Mouse (Mus musculus) thymus, postnatal 36 days (tissue): ENCODE results near the gene Itih3.

ENCODE experiments used
- DNase-seq, 2 experiments: peaks; one replicate each; pipeline ENCODE4 v3.0.0; 2022; ENCODE audit warnings: mixed read lengths in 2 of 2

Gene Itih3

DNA sequence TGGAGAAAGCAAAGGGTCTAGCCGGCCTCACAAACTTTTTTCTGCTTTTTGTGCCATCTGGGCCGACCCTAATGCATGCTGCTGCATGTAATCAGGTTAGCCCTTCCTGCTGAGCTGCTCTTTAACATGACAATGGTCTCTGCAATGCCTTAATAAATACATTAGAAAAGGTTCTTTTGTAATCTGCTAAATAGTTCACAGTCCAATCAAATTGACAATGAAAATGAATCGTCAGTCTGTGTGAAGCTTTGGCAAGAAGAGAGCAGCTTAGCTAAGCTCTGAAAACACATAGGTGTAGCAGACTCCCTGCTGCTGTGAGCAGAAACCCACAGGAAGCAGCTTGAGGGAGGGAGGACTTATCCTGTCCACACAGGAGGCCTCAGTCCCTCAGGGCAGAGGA lies 23.6 kb downstream of the Itih3 start:
- DNase-seq, result no peak

DNA sequence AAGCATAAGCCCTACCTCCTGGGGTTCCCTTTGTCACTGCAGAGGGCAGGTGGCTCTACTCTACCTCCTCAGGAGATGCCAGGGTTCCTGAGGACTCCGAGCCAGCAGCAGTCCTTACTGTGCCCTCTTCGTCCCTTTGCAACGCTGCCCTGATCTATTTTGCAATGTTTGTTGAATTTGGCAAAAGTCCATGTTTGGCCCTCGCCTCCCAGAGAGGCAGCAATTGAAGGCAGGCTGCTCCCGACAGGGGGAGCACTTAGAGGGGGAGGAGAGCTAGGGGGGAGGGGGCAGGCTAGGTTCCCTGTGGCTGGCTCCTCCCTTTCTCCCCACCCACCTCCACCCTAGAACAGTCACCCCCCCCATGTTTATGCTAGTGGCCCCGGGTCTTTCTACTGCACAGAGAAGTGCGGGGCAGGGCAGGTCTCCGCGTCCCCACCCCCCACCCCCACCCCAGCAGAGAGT lies 35.3 kb downstream of the Itih3 start:
- no peak for DNase-seq

DNA sequence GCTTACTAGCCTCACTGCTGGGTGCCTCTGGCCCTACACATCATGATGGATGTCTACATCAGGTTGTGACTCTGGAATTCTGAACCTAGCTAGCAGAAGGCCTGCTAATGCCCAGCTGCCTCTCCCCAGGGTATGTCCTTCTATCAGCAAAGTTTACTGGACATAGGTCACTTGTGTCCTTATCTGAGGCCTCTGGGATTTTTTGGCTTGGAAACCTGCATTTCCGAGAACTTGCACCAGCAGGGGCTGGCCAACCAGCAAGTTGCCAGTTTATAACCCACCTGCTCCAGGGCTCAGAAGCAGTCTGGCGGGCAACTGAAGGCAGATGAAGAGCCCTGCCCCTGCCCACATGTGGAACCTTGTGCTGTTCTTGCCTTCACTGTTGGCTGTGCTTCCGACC lies 37.4 kb downstream of the Itih3 start, which contains the start of gene Itih4:
Gene Itih4, plus strand, starts transcription at position 273 of the 400 bp plus-strand sequence.
- DNase-seq, result no peak

DNA sequence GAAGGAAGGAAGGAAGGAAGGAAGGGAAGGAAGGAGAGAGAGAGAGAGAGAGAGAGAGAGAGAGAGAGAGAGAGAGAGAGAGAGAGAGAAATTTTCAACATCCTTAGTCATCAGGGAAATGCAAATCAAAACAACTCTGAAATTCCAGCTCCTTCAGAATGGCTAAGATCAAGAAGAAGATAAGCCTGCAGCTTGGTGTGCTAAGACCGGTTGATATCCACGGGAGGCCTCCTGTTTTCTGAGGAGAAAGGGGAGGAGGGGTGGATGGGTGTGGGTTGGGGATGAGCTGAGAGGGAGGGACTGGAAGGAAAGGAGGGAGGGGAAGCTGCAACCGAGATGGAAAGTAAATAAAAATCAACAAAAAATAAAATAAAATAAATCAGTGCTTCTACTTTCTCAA lies 38.3 kb downstream of the Itih3 start:
- DNase-seq, result no peak

DNA sequence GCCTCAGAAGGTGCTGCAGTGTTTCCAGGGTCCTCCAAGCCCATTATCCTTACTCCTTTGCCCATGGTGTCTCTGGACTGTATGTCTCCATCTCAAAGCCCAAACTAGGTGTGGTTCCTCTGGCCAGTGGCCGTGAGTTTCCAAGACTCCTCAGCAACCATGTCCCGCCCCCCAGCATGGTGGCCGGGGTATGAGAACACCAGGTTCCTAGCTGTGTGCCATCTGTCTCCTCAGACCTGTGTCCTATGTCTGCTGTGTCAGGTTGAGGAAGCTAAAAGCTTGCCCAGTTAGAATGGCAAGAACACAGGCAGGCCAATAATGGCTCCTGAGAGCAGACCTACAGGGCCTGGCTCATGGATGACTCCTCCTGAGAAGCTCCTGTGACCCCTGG lies 41.8 kb downstream of the Itih3 start:
- DNase-seq, result no peak

DNA sequence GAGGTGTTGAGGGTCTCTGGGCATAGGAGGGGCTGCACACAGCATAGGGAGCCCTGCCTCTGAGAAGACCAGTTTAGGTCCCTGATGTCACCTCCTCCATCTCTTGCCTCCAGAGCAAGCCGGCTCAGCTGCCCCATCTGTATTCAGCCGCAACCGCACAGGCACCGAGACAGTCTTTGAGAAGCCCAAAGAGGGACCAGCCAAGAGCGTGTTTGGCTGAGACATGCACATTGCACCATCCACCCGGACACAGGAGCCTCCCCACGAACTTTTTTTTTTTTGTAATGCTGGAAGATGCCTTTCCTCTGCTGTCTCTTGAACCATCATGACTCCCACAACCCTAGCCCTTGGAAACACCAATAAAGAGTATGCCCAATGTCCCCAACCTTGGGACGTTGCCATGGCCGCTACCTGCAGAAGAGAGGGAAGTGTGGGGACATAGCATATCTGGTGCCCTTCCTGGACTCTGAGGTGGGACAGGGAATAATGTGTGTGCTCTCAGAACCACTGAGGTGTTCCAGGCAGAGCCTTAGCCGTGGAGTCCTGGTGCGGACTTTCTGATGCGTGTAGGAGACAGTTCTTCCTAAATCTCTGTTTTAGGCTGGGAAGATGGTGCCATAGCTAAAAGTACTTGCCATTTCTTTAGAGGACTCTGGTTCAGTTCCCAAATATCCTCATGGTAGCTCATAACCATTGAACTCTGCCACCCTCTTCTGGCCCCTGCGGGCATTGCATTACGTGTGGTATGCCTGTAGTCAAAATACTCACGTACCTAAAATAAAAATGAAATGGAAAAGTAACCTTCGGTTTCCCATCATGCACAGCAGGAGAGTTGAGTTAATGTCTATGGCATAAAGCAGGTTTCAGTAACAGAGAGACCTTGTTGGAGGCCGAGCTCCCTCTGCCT lies 42.5 kb downstream of the Itih3 start:
- peak; percentile 25 to 38 for DNase-seq

DNA sequence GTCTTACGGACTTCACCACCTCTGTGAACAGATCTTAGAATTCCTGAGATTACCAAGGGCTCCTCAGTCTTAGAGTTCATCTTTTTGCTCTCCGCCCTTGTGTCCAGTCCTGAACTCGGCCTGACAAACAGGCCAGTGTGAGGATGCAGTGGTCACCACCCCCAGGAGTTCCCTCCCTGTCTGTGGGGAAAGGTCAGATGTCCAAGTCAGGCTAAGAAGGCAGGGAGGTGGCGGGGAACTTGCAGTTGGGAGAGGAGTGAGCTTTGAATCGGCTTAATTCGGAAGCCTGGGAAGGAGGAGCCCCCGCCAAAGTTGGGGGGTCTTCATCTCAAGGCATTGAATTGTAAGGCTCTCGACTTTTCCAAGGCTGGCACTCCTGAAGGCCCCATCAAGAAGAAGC lies 43.3 kb downstream of the Itih3 start:
- no peak for DNase-seq

DNA sequence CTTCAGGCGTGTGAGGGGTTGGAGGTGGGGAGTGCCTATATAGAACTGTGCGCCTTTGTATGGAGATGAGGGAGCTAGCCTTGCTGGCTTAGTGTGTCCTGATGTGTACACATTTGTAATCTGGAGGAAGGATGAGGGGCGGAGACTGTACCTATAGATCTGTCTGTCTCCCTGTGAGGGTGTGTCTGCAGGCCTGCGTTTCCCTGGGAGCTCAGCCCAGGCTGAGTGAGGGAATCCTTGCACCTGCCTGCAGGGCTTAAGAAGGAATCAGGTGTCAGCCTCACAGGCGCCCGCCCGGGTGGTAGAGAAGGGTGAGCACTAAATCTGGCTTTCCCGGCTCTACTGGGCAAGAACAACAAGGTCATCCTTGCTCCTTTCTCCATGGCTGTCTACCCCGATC lies 43.8 kb downstream of the Itih3 start:
- DNase-seq, result no peak

DNA sequence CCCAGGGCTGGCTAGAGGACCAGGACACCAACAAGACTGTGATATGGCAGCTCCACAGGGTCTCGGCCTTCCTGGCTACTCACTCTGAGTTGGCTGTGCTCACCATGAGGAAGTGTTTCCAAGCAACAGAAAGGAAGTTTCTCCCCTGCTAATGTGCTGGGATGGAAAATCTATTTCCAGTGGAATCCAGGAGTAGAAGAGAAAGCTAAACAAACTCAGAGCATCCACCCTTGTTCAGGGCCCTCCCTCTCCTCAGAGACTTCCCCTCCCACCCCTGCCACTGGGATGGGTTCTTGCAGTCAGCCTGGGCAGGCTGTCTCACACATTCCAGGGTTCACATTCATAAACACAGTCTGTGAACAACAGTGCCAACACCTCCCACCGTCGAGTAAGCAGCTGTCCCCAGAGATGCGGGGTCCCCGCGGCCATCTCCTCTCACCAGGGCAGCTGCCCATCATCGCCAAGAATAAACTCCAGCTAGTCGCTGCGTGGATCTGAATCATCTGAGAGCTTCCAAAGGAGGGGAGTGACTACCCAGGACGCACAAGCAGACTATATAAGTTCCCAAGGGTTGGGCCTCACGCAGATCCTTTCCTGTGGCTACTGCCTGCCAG lies 44.5 kb downstream of the Itih3 start, which contains the start of gene Mustn1:
Gene Mustn1, plus strand, starts transcription at position 243 of the 614 bp plus-strand sequence.
- DNase-seq, result no peak

DNA sequence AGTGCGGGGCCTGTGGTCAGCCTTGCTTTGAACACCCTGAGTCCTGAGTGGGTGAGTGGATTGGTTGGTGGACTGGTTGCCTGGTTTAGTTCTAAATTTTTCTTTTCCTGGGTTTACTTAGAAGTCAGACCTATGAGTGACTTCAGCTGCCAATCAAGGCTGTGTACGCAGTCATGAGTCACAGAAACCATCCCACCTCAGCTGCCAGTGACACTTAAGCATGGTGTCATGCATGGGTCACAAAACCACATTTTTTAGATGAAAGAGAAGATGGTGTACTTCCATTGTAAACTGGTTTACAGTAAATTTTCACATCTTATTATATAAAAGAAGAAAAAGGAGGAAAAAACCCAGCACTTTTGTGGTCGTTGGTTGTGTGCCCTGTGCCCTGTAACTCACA lies 45.7 kb downstream of the Itih3 start:
- no peak for DNase-seq

DNA sequence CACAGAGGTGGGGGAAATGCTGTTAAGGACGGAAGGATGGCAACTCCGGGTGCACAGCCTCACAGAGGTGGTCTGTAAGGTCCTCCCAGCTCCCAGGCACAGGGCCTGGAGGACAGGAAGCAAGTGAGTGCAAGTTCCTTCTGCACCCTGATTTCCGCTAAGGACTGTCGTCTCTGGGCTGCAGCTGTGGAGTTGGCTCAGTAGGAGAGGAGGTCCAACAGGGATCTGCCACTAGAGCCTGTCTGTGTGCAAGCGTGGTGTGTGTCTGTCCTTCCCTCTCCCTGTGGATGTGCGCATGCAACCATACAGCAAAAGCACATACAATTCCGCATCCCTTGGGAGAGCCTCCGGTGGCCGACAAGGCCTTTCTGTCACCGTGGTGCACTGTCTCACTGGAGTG lies 47.1 kb downstream of the Itih3 start:
- DNase-seq, result no peak

DNA sequence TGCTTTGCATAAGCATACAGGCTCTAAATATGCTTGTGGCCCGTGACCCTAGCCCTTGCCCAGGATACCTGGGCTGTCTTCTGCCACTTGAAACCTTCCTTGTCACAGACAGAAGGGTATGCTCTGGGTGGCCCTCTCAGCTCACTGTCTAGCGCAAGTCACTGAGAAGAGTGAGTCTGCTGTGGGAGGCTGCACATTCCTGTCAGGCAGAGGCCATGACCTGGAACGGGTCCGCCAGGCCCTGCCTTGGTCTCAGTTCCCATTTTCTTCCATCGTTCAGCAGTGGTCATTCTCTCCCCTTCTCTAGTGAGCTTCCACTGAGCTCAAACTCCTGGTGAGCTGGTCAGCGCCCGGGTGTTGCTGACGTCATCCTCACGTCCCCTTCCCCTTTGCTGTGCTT lies 47.6 kb downstream of the Itih3 start:
- DNase-seq, result no peak

DNA sequence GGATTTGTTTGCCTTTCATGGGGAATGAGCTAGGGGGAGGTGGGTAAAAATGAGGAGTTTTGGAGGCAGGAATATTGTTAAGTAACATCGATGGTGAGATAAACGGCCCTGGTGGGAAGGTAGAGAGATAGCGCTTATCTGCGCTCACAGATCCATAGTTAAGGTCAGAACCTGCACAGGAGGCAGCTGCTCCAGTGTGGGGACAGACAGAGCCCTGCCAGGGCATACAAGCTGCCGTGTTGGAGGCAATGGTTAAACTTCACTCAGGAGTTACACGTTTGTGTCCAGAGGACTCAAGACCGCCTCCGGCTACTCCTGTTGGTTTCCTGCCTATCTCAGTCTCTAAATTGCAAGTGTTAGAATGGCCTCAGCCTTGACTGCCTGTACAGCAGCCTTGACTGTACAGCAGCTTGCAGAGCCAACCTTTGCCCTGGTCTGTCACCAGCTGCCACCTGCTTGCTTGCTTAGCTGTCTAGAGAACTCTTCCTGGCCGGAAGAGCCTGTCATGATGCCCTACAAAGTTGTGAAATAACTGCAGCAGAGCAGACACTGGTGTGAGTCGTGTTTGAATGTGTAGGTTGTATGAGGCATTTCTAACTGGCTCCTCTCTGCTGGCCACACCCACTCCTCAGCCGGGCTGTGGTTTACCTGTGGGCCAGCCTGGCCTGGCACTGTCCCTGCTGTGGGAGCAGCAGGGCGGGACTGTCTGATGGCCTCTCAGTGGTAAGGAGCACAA lies 48.3 kb downstream of the Itih3 start:
- no peak for DNase-seq

DNA sequence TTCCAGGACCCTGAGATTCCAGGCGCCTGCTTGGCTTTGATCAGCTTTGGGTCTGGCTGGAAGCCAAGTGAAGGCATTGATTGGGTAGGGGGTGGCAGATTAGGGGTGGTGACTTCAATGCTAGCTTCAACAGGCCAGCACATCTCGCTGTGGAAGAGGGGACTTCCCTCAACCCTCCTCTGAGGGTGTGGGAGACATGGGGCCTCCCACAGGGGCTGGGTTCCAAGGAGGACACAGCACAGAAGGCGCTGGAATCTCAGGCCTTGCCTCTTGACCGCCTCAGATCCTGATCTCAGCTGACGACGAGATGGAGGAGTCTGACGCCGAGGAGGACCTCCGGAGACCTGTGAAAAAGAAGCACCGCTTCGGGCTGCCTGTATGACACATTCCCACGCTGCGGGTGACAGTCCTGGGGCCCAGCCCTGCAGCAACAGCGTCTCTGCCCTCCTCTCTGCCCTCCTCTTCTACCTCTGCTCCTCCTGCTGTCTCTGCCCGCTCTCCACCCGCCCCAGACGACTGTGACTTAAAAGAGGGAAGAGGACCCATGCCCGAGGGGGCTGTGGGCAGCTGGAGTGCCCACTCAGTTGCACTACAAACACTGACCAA lies 49.4 kb downstream of the Itih3 start:
- no peak for DNase-seq

DNA sequence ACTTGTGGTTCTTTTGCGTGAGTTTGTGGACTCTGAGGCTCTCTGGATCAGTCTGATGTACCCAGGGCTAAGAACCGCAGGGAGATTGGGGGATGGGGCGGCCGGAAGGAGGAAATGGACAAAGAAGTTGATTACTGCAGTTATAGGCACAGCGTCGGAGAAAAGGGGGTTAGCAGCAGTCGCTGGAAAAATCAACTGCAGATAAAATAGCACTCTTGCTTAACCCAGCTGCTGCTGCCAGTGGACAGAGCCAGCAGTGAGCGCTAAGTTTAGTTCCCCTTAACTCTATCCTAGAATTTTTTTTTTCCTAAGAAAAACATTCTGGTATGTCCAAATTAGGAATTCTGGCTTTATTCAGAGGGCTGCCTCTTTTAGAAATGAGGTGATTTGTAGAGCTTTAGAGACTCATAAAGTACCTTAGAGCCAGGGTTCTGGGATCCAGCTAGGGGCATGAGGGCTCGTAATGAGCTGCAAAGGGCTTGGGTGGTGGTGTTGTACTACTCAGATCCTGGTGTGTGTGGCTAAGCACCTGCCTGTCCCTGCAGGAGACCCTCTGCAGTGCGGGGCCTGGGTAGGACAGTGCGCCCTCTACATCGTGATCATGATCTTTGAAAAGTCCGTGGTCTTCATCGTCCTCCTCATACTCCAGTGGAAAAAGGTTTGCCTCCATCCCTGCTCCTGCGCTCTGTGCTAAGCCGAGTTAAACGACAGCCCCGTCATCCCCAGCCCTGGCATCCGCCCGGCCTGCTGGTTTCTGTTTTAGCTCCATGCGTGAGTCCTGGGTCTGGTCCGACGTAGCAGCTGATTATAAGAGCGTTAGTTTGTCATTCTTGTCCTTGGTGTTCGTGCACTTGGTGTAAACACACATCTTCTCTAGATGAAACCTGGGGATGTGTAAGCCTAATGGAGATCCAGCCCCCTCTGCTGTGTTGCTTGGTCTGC lies 53.1 kb downstream of the Itih3 start:
- DNase-seq, result no peak

DNA sequence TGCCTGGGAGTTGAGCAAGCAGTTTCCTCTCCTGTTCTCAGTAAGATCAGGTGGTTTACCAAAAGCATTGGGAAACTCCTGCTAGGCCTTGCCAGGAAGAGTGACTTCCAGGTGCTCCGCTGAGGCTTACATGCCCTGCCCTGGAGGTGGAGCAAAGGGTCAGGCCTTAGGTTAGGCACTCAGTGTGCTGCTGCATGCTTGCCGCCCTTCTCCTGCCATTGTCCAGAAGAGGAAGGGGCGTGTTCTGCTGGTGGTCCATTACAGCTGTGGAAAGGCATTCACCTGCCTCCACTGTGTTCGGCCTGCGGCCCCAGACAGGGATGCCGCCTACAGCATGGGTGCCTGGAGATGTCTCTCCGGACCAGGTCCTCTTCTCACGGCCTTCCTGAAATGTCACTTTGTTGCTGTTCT lies 54.2 kb downstream of the Itih3 start:
- DNase-seq, result no peak

DNA sequence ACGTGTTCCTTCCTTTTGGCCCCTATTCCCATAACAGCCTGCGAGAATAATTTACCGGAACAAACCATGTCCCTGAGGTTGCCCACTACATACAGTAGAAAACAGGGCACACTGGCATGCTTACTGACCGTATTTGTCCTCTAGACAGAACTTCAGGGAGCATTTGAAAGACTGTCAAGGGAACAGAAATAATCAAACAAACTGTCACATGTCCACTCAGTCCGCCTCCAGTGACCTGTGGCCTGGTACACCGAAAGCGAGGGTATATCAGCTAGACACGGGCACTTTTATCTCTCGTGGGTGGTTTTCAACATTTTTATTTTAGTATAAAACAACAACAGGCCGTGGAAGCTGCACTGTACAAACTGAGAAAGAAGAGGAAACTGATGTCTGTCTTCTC lies 54.7 kb downstream of the Itih3 start:
- DNase-seq, result no peak

DNA sequence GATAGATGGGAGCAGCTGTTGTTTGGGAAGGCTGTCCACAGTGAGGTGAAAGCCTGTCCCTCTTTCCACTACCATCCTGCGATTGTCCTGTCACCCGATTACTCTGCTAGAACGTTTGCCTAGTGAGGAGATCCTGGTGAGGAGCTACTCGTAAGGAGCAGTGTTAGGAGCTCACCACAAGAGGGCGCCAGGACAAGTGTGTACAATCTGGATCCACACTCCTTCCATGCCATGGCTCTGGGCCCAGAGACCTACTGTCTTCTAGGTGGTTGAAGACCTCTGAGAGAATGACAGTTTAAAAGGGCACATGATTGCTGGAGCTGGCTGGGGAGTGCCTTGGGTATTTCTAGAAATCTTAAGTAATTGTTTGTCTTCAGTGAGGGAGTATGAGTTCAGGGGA lies 56.5 kb downstream of the Itih3 start:
- DNase-seq, result peak; percentile 44 to 55

DNA sequence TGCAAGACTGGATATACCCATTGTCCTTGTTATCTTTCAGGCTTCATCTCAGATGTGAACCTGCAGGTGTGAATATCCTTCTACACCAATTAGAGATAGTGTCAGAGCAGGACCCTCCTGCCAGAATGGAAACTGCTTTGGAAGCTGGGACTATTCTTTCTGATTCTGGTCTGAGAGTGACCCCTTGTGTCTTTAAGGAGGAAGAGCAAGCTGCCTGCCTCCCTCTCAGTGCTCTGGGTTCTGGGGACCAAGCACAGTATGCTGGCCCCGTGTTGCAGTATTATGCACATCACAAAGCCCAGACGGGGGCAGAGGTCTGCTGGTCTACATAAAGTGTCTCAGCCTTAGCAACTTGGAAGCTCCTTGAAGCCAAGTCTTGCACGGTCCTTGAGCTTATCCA lies 58.2 kb downstream of the Itih3 start:
- no peak for DNase-seq

DNA sequence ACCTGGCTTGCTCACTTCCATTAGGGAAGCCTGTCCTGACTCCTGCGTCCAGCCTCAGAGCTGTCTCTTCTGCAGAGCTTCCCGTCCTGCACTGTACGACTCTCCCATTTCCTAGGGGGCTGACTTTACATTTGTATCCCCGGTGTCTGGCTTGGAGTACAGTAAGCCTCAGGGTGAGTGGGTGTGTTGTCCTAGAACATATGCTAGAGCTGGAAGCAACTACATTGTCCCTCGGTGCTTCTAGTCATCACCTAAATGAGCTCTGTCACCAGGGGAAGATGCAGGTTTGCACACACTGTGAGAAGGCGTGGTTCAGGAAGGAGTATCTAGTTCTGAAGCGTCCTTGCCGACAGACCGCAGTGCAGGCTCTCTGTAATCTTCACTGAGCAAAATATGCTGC lies 61.2 kb downstream of the Itih3 start:
- no peak for DNase-seq

DNA sequence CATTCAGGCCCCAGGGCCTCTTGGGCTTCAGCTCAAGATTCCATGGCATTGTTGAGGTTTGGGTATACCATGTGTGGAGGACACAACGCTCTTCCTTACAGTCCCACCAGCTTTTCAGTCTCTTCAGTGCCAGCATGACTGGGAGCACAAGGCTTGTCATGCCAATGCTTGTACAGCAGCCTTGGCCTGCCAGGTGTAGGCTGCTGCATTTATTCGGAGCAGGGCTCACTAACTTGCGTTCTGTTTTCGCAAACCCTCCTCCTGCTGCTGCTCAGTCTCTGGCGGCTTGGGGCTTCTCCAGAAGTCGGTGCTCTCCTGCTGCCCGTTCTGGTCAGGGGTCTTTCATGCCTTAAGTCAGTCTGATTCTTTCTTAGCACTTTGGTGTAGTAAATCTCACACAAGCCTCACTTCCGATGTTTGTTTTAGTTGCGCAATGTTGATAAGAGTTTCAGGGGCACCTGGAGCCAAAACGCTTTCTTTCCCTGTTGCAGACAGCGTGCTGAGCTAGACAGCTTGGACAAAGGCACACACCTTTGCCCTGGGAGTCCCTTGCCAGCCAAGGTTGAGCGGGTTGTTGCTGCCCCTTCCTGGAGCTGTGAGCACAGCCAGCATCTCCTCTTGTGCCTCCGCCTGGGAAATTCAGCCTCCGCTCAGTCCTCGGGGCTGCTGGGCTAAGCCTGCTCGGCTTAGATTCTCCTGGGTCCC lies 62.0 kb downstream of the Itih3 start:
- DNase-seq, result no peak
